Comparison of ENCODE assay signal across 34 mouse cellular contexts in genomic region chr7:112943056-112943455, GRCm38 (mm10). TPM values are rescaled to one million over a fixed set of nuclear protein-coding genes. Genes with fewer than 3 reads are reported as not detected.
"Had no signal": no experiment of that assay in that cellular context is flagged by ENCODE, and none has a peak within 500 bp of the region (broad histone marks: within the 10 kb centered on the region; RNA-seq: fewer than 3 reads in every experiment).

No protein-coding gene starts in this region.

- H3K4me2 ChIP-seq: limb, embryonic 12.5 days; limb, embryonic 13.5 days; limb, embryonic 15.5 days; liver, embryonic 11.5 days; liver, embryonic 12.5 days; liver, embryonic 13.5 days; liver, embryonic 15.5 days; lung, embryonic 14.5 days; lung, embryonic 15.5 days; midbrain, embryonic 11.5 days; midbrain, embryonic 12.5 days; midbrain, embryonic 13.5 days; midbrain, embryonic 15.5 days; neural tube, embryonic 12.5 days; neural tube, embryonic 13.5 days had no signal

- H3K4me1 ChIP-seq: limb, embryonic 12.5 days; limb, embryonic 15.5 days; liver, embryonic 12.5 days; liver, embryonic 13.5 days; liver, embryonic 15.5 days; lung, embryonic 15.5 days; megakaryocyte, embryonic 14.5 days; midbrain, embryonic 10.5 days; midbrain, embryonic 12.5 days; midbrain, embryonic 15.5 days; neural tube, embryonic 12.5 days; neural tube, embryonic 13.5 days had no signal

- H3K36me3 ChIP-seq: limb, embryonic 10.5 days; limb, embryonic 12.5 days; limb, embryonic 13.5 days; limb, embryonic 15.5 days; liver, embryonic 12.5 days; liver, embryonic 13.5 days; liver, embryonic 15.5 days; lung, embryonic 15.5 days; midbrain, embryonic 10.5 days; midbrain, embryonic 12.5 days; midbrain, embryonic 13.5 days; midbrain, embryonic 15.5 days; neural tube, embryonic 12.5 days; neural tube, embryonic 13.5 days had no signal

- H3K27me3 ChIP-seq: limb, embryonic 13.5 days; limb, embryonic 15.5 days; liver, embryonic 15.5 days; lung, embryonic 15.5 days; midbrain, embryonic 12.5 days; midbrain, embryonic 13.5 days; neural tube, embryonic 12.5 days; neural tube, embryonic 13.5 days had no signal

- H3K4me3 ChIP-seq: limb, embryonic 10.5 days; limb, embryonic 12.5 days; limb, embryonic 13.5 days; limb, embryonic 15.5 days; liver, embryonic 12.5 days; liver, embryonic 13.5 days; liver, embryonic 15.5 days; lung, embryonic 15.5 days; megakaryocyte, embryonic 14.5 days; midbrain, embryonic 10.5 days; midbrain, embryonic 12.5 days; midbrain, embryonic 13.5 days; midbrain, embryonic 15.5 days; myocyte; neural tube, embryonic 12.5 days; neural tube, embryonic 13.5 days had no signal

- DNase-seq: left cerebral cortex, postnatal 4 days; liver; liver, embryonic 13.5 days; liver, postnatal 0 days; lung, adult 2 months; lung, embryonic 14.5 days; lung, postnatal 10 days; lung, postnatal 14 days; lung, postnatal 4 days; midbrain, embryonic 14.5 days had no signal

- ATAC-seq: liver, embryonic 12.5 days; liver, postnatal 0 days; midbrain, embryonic 13.5 days; midbrain, embryonic 15.5 days; midbrain, embryonic 16.5 days had no signal

- H3K9me3 ChIP-seq: limb, embryonic 10.5 days; limb, embryonic 12.5 days; limb, embryonic 13.5 days; limb, embryonic 15.5 days; liver, embryonic 12.5 days; liver, embryonic 13.5 days; liver, embryonic 15.5 days; lung, embryonic 15.5 days; megakaryocyte, embryonic 14.5 days; midbrain, embryonic 10.5 days; midbrain, embryonic 12.5 days; midbrain, embryonic 13.5 days; midbrain, embryonic 15.5 days; neural tube, embryonic 12.5 days; neural tube, embryonic 13.5 days had no signal

- H3K9ac ChIP-seq: limb, embryonic 12.5 days; limb, embryonic 13.5 days; limb, embryonic 15.5 days; liver, embryonic 12.5 days; liver, embryonic 13.5 days; liver, embryonic 14.5 days; liver, embryonic 15.5 days; liver, postnatal 0 days; lung, embryonic 14.5 days; lung, embryonic 15.5 days; midbrain, embryonic 12.5 days; midbrain, embryonic 13.5 days; midbrain, embryonic 15.5 days; neural tube, embryonic 12.5 days; neural tube, embryonic 13.5 days had no signal

- H3K27ac ChIP-seq: limb, embryonic 10.5 days; limb, embryonic 12.5 days; limb, embryonic 13.5 days; limb, embryonic 15.5 days; liver, embryonic 12.5 days; liver, embryonic 13.5 days; liver, embryonic 14.5 days; liver, embryonic 15.5 days; lung, embryonic 15.5 days; macrophage; midbrain, embryonic 10.5 days; midbrain, embryonic 12.5 days; midbrain, embryonic 13.5 days; midbrain, embryonic 15.5 days; neural tube, embryonic 12.5 days; neural tube, embryonic 13.5 days had no signal

RNA-seq across cellular contexts. Expression of gene Rassf10, which starts 10.7 kb away (rescaled TPM):
- total RNA-seq: megakaryocyte, adult 5-6 weeks; megakaryocyte-erythroid progenitor cell, adult 5-6 weeks; monocyte, adult 5-6 weeks had no signal
- polyA plus RNA-seq: liver, embryonic 16.5 days; macrophage; myocyte had no signal
